Mouse (Mus musculus): ENCODE data around the gene Grm4. TPM values are rescaled to one million over a fixed set of nuclear protein-coding genes. Genes with fewer than 3 reads are reported as not detected.

Gene Grm4
- total RNA-seq, 1 experiment from 2014 or later = 0.05 TPM

GRCm38 (mm10) chr17:27501331-27502251, 19.6 kb downstream of the Grm4 start:
- peak; percentile 65 for ATAC-seq (replicated peaks; ENCODE audit: low read depth, poor library complexity, severe bottlenecking)

- ATAC-seq (replicated peaks; ENCODE audit: low read depth, poor library complexity, severe bottlenecking) = 0 out of 2 replicates have a peak, but pooled peaks have one; percentile 24
Measured at GRCm38 (mm10) chr17:27500811-27501210, 20.4 kb downstream of the Grm4 start.

- ATAC-seq (replicated peaks; ENCODE audit: low read depth, poor library complexity, severe bottlenecking) = no peak
Measured at GRCm38 (mm10) chr17:27499080-27499479, 22.1 kb downstream of the Grm4 start.

DNA sequence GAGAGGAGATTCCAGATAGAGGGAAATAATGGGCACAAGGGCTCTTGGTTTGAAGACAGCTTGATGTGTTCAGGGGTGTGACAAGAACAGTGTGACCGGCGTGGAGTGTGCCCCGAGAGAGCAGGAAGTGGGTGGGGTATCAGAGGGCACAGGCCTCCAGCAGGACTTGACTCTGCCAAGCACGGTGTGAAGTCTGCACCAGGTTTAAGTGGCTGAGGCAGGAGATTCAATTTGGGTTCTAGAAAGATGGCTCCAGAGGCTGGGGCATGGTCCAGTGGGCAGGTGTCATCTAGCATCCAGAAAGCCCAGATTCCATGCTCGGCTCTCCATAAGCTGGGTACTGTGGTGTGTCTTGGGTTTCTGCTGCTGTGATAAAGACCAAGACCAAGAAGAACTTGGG, 23.4 kb downstream of the Grm4 start:
- no peak for ATAC-seq (replicated peaks; ENCODE audit: low read depth, poor library complexity, severe bottlenecking)

DNA sequence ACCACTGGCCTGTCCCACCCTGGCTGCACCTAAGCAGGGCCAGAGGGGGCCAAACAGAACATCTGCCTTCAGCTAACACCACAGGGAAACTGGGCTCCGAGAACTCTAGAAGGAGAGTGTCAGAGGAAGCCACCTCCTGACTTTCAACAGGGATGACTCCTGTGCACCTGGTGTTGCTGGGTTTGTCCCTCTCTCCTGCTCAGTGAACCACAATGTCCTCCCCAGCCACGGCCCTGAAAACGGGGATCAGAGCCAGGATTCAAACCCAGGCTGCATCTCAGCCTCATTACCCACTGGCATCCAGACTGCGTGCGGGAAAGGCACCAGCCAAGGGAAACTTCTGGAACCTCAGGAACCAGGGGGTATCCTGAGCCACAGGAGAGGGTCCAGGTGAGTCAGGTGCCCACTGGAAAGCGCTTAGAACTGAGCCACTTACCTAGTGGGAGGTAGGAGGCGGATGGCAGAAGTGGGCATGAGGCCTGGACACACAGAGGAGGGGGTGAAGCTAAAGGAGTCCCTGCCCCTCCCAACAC, 26.1 kb downstream of the Grm4 start:
- ATAC-seq (replicated peaks; ENCODE audit: low read depth, poor library complexity, severe bottlenecking) = no peak

GRCm38 (mm10) chr17:27493969-27494368, 27.2 kb downstream of the Grm4 start:
- no peak for ATAC-seq (replicated peaks; ENCODE audit: low read depth, poor library complexity, severe bottlenecking)

- ATAC-seq (replicated peaks; ENCODE audit: low read depth, poor library complexity, severe bottlenecking) = no peak
Measured at GRCm38 (mm10) chr17:27493389-27493788, 27.8 kb downstream of the Grm4 start.

GRCm38 (mm10) chr17:27488173-27488823, 32.9 kb downstream of the Grm4 start:
- ATAC-seq (replicated peaks; ENCODE audit: low read depth, poor library complexity, severe bottlenecking) = no peak

- ATAC-seq (replicated peaks; ENCODE audit: low read depth, poor library complexity, severe bottlenecking) = no peak
Measured at GRCm38 (mm10) chr17:27485940-27486339, 35.3 kb downstream of the Grm4 start.

DNA sequence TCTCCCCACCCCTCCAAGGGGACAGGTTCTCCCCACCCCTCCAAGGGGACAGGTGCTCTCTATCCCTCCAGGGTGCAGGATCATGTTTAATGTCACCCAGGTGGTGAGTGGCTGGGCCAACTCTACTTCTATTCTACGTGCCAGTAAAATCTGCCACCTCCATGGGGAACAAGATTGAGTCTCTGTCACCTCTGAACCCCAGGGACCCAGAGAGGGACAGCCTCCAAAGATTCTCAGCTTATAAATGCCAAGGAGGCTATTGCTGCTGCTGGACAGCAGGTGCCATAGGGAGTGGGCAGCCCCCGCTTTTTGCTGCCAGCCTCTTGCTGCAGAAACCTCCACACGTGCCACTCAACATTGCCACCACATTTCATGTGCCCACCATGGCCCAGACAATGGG, 37.6 kb downstream of the Grm4 start:
- no peak for ATAC-seq (replicated peaks; ENCODE audit: low read depth, poor library complexity, severe bottlenecking)

GRCm38 (mm10) chr17:27480143-27481103, 40.8 kb downstream of the Grm4 start:
- ATAC-seq (replicated peaks; ENCODE audit: low read depth, poor library complexity, severe bottlenecking) = peak; percentile 74

GRCm38 (mm10) chr17:27475650-27476049, 45.6 kb downstream of the Grm4 start:
- ATAC-seq (replicated peaks; ENCODE audit: low read depth, poor library complexity, severe bottlenecking) = no peak

- peak; percentile 90 for ATAC-seq (replicated peaks; ENCODE audit: low read depth, poor library complexity, severe bottlenecking)
Measured at GRCm38 (mm10) chr17:27466620-27467019, 54.6 kb downstream of the Grm4 start.

GRCm38 (mm10) chr17:27465924-27466323, 55.3 kb downstream of the Grm4 start:
- no peak for ATAC-seq (replicated peaks; ENCODE audit: low read depth, poor library complexity, severe bottlenecking)

- no peak for ATAC-seq (replicated peaks; ENCODE audit: low read depth, poor library complexity, severe bottlenecking)
Measured at GRCm38 (mm10) chr17:27464327-27464962, 56.8 kb downstream of the Grm4 start.

GRCm38 (mm10) chr17:27459979-27460378, 61.2 kb downstream of the Grm4 start:
- no peak for ATAC-seq (replicated peaks; ENCODE audit: low read depth, poor library complexity, severe bottlenecking)

DNA sequence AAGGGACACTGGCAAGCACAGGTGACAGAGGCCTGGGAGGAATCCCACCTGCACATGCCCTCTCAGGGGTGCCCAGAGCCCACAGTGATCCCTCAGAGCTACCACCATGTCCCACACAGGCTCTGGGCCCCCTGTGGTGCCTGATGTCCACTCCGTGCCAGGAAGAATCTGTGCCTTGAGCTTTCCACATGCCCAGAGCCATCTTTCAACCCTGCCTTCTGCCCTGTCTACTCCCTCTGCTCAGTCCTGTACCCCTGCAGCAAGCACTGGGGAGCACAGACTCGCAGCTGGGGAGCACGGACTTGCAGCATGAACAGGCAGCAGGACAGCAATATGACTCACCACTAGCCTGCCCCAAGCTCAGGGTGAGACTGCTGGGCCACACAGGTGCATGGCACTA, 62.0 kb downstream of the Grm4 start:
- no peak for ATAC-seq (replicated peaks; ENCODE audit: low read depth, poor library complexity, severe bottlenecking)

GRCm38 (mm10) chr17:27457863-27458494, 63.2 kb downstream of the Grm4 start:
- ATAC-seq (replicated peaks; ENCODE audit: low read depth, poor library complexity, severe bottlenecking) = no peak

DNA sequence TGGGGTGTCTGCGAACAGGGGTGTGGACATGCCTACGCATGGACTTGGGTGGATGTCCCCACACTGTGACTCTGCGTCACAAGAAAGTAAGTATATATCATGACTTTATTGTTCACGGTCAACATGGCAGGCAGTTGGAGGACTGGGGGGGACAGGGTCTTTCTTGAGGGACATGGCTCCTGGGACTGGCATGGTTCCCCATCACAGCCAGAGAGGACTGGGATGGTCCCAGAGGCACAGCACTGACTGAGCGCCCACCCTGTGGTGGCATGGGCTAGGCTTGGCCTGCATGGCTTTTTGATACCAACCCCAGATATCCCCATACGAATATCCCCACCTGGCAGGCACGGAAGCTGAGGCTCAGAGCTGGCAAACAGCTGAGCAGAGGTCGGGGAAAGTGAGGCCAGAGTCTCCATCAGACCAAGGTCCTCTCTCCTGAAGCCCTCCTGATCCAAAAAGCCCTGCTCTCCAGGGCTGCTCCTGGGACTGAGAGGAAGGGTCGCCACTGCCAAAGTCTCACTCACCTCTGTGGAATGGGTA, 64.1 kb downstream of the Grm4 start:
- no peak for ATAC-seq (replicated peaks; ENCODE audit: low read depth, poor library complexity, severe bottlenecking)

Measured in common myeloid progenitor, adult 5-6 weeks (primary cell).